Comparison of ENCODE assay signal across 22 mouse cellular contexts in the genomic region with DNA sequence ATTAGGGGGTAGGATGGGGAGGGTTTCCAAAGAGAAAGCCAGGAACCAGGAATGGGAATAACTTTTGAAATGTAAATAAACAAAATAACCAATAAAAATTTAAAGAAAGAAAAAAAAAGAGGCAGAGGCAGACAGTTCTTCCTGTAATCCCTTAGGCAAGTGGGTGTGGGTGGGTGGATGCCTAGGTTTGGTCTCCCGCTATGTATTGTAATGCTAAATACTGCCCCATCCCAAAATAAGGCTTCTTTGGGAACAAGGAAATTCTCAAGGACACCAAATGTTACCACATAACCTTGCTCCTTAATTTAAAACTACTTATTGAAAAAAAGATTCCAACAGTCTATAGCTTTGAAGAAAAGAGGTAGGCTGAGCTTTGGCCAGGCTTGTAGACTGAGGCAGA.
DNase-seq lines count a peak whose midpoint lies in the region; TF ChIP-seq lines count a peak whose summit lies in the region.
"Had no signal": no experiment of that assay in that cellular context is flagged by ENCODE, and none has a peak within 500 bp of the region (broad histone marks: within the 10 kb centered on the region; RNA-seq: fewer than 3 reads in every experiment).

No protein-coding gene starts in this region.

- DNase-seq in ES-E14 (ENCODE audit: low read depth, low spot score) (peak; percentile 33), WW6 (ENCODE audit: low read depth, low spot score) (peak; percentile 14)
- DNase-seq in left cerebral cortex, adult 2 months (ENCODE audit: extremely low spot score in 1 of 2, low spot score in 2 of 2), result no peak
- no peak for DNase-seq in thymus, postnatal 25 days
- DNase-seq in heart, adult 11 months, result no peak
- DNase-seq: adrenal gland, postnatal 10 days; adrenal gland, postnatal 25 days; B cell, adult 2 months; cerebellum, adult 11 months; cerebellum, adult 18-20 months; cerebellum, adult 8-10 months; cerebellum, adult 9-11 months; cerebellum, postnatal 14 days; cerebellum, postnatal 36 days; embryo, embryonic 11 days had no signal

- no peak for TF ChIP-seq CTCF in ES-Bruce4 (IDR thresholded peaks at IDR 0.05; ENCODE audit: low read depth, low read length)
- TF ChIP-seq CTCF in left cerebral cortex, adult 2 months (IDR thresholded peaks at IDR 0.05), result no peak

- H3K27ac ChIP-seq in ES-Bruce4 (ENCODE audit: insufficient read depth, low read length) (peak overlapping the region; percentile 88), ES-E14 (ENCODE audit: insufficient read depth, low read depth, low read length, poor library complexity, severe bottlenecking) (peak overlapping the region; percentile 79; the same call in 1 of the 2 replicates)
- H3K27ac ChIP-seq in left cerebral cortex, adult 2 months, result no peak overlapping the region
- H3K27ac ChIP-seq: embryonic facial prominence, embryonic 13.5 days; embryonic facial prominence, embryonic 15.5 days; forebrain, embryonic 10.5 days; forebrain, embryonic 12.5 days had no signal

- H3K27me3 ChIP-seq in ES-Bruce4 (ENCODE audit: control insufficient read depth, insufficient read depth, low read length, poor library complexity, severe bottlenecking), result no peaks in the 10 kb centered on the region
- H3K27me3 ChIP-seq: CH12.LX; embryonic facial prominence, embryonic 13.5 days; embryonic facial prominence, embryonic 15.5 days; forebrain, embryonic 12.5 days had no signal

- intact Hi-C loops in left cerebral cortex, adult 2 months (cut with DNase I), result no loop called here

- H3K36me3 ChIP-seq in ES-Bruce4 (ENCODE audit: control insufficient read depth, insufficient read depth, low read length, poor library complexity, severe bottlenecking) (no peaks in the 10 kb centered on the region), ES-E14 (ENCODE audit: control insufficient read depth, insufficient read depth, low read length, poor library complexity, severe bottlenecking) (no peaks in the 10 kb centered on the region)
- H3K36me3 ChIP-seq: embryonic facial prominence, embryonic 13.5 days; embryonic facial prominence, embryonic 15.5 days; forebrain, embryonic 10.5 days; forebrain, embryonic 12.5 days had no signal

- H3K4me3 ChIP-seq in ES-Bruce4 (ENCODE audit: low read depth, low read length) (no peak overlapping the region), ES-E14 (ENCODE audit: insufficient read depth in 1 of 2, low read depth in 1 of 2, low read length in 2 of 2, poor library complexity in 1 of 2, severe bottlenecking in 1 of 2) (no peak overlapping the region)
- no peak overlapping the region for H3K4me3 ChIP-seq in left cerebral cortex, adult 2 months
- H3K4me3 ChIP-seq: embryonic facial prominence, embryonic 13.5 days; embryonic facial prominence, embryonic 15.5 days; erythroblast, embryonic 14.5 days; forebrain, embryonic 10.5 days; forebrain, embryonic 12.5 days had no signal

- TF ChIP-seq POLR2A in ES-Bruce4 (IDR thresholded peaks at IDR 0.05; ENCODE audit: insufficient read depth, low read length), result no peak

- H3K9me3 ChIP-seq in ES-Bruce4 (replicated peaks; ENCODE audit: control insufficient read depth, insufficient read depth, low read length, poor library complexity, severe bottlenecking) (no peaks in the 10 kb centered on the region), ES-E14 (ENCODE audit: control insufficient read depth, insufficient read depth, low read depth, low read length) (no peaks in the 10 kb centered on the region)
- H3K9me3 ChIP-seq: embryonic facial prominence, embryonic 13.5 days; embryonic facial prominence, embryonic 15.5 days; forebrain, embryonic 10.5 days; forebrain, embryonic 12.5 days had no signal

- peak; percentile 61; the same call in 1 of the 2 replicates for TF ChIP-seq EP300 in ES-Bruce4 (IDR thresholded peaks at IDR 0.05; ENCODE audit: insufficient read depth, low read depth, low read length)

- H3K9ac ChIP-seq in ES-Bruce4 (ENCODE audit: low read depth, poor library complexity, severe bottlenecking), result no peak overlapping the region
- H3K9ac ChIP-seq in ES-E14 (ENCODE audit: insufficient read depth, low read depth, low read length, poor library complexity, severe bottlenecking), result no peak overlapping the region
- H3K9ac ChIP-seq: embryonic facial prominence, embryonic 13.5 days; embryonic facial prominence, embryonic 15.5 days; forebrain, embryonic 12.5 days had no signal

- H3K4me1 ChIP-seq in ES-Bruce4 (ENCODE audit: control insufficient read depth, insufficient read depth, low read length) (no peaks in the 10 kb centered on the region), ES-E14 (ENCODE audit: control insufficient read depth in 2 of 2, insufficient read depth in 2 of 2, low read length in 2 of 2, poor library complexity in 1 of 2) (peaks cover 0 to 9% of the 10 kb centered on the region in 2 experiments; a peak in 1 of 4 replicates)
- H3K4me1 ChIP-seq: embryonic facial prominence, embryonic 13.5 days; embryonic facial prominence, embryonic 15.5 days; forebrain, embryonic 10.5 days; forebrain, embryonic 12.5 days had no signal

- in situ Hi-C loops in ES-E14 (cut with MboI; ENCODE audit: low sequenced_read_pairs in 2 of 2, unreplicated experiment in 2 of 2), result no loop called here

TF ChIP-seq in ES-E14, 5 proteins besides CTCF, POLR2A, EP300 and RAD21:
- peak; percentile 83 for TF ChIP-seq ZNF384 (IDR thresholded peaks at IDR 0.05; ENCODE audit: low read depth, low read length)
- TF ChIP-seq CHD2 (IDR thresholded peaks at IDR 0.05; ENCODE audit: low read depth, low read length), result no peak

Comparison
In these comparisons a context has a peak if more than half of its experiments do, and no peak if none do; other contexts are left out.
1. DNase-seq: peak in ES-E14 (single experiment) and WW6 (single experiment); none in left cerebral cortex, adult 2 months (0 of 2), thymus, postnatal 25 days (single experiment) and heart, adult 11 months (single experiment).